Mouse (Mus musculus) forebrain, embryonic 15.5 days (tissue): Measurements from ENCODE around the gene Rusc2. TPM values are rescaled to one million over a fixed set of nuclear protein-coding genes. Genes with fewer than 3 reads are reported as not detected.

ENCODE experiments used
- ATAC-seq: fragments of 200-750 bp; cut with Nextera tagmentation; replicated peaks from 2 replicates; pipeline ENCODE4 v1.8.0; 2017; ENCODE audit warnings: mild to moderate bottlenecking, moderate TSS enrichment, moderate library complexity
- H3K27ac ChIP-seq: fragments of 300-500 bp; sonication (generic); replicated peaks from 2 replicates; pipeline ENCODE4 v1.5.1; 2015; ENCODE audit warnings: mild to moderate bottlenecking, inconsistent platforms
- H3K27me3 ChIP-seq: fragments of 300-500 bp; sonication (generic); 2 replicates; pipeline ENCODE4 v1.6.1; 2015; ENCODE audit warnings: inconsistent platforms
- H3K36me3 ChIP-seq: fragments of 300-500 bp; sonication (generic); 2 replicates; pipeline ENCODE4 v1.6.1; 2015; ENCODE audit warnings: mild to moderate bottlenecking, inconsistent platforms
- H3K4me1 ChIP-seq: fragments of 300-500 bp; sonication (generic); 2 replicates; pipeline ENCODE4 v1.6.1; 2015; ENCODE audit warnings: inconsistent platforms
- H3K4me2 ChIP-seq: fragments of 300-500 bp; sonication (generic); replicated peaks from 2 replicates; pipeline ENCODE4 v1.6.1; 2015; ENCODE audit warnings: mild to moderate bottlenecking, inconsistent platforms
- H3K4me3 ChIP-seq: fragments of 300-500 bp; sonication (generic); 2 replicates; pipeline ENCODE4 v1.5.1; 2015; ENCODE audit warnings: mild to moderate bottlenecking, inconsistent platforms
- H3K9ac ChIP-seq: fragments of 300-500 bp; sonication (generic); replicated peaks from 2 replicates; pipeline ENCODE4 v1.6.1; 2015; ENCODE audit warnings: mild to moderate bottlenecking, inconsistent platforms
- H3K9me3 ChIP-seq: fragments of 300-500 bp; sonication (generic); 2 replicates; pipeline ENCODE4 v1.6.1; 2016; ENCODE audit warnings: inconsistent platforms
- WGBS: fragments of 180-500 bp; shearing (Covaris S2); methylation state at CpG from one replicate; pipeline ENCODE4 v1.1.7; 2015; ENCODE audit warnings: mixed read lengths; 5-methylcytosine and 5-hydroxymethylcytosine counted together
- polyA plus RNA-seq: library from polyadenylated mRNA; unstranded; fragments of >200 nt; fragmentation: Nextera tagmentation; extraction: Ambion mirVana; gene quantifications from 2 replicates; pipeline ENCODE4 v1.2.1, GENCODE M21; 2015

The Rusc2 gene
- polyA plus RNA-seq, 1 experiment from 2014 or later = 59.8 TPM

- Histone ChIP-seq H3K9me3 (no peaks in the 10 kb centered on the region), H3K27ac (no peak overlapping the region), H3K27me3 (0 out of 2 replicates have a peak, but pooled peaks cover 5% of the 10 kb centered on the region), H3K36me3 (no peaks in the 10 kb centered on the region), H3K4me3 (no peak overlapping the region), H3K4me2 (no peak overlapping the region), H3K9ac (no peak overlapping the region), H3K4me1 (peaks cover 4% of the 10 kb centered on the region)
- 37% methylated on average over 4 of the region's 4 CpGs for WGBS
- ATAC-seq = no peak
Observed at GRCm38 (mm10) chr4:43456470-43456869, 74.7 kb downstream of the Rusc2 start.

GRCm38 (mm10) chr4:43457124-43457523 lies 75.3 kb downstream of the Rusc2 start:
- no peak overlapping the region for H3K9ac ChIP-seq
- ATAC-seq = no peak

GRCm38 (mm10) chr4:43463102-43463501 lies 81.3 kb downstream of the Rusc2 start:
- no peak for ATAC-seq
- Histone ChIP-seq H3K9me3 (no peaks in the 10 kb centered on the region), H3K36me3 (no peaks in the 10 kb centered on the region), H3K27me3 (no peaks in the 10 kb centered on the region), H3K27ac (no peak overlapping the region), H3K4me3 (no peak overlapping the region), H3K4me2 (no peak overlapping the region), H3K4me1 (no peaks in the 10 kb centered on the region), H3K9ac (no peak overlapping the region)
- 94% methylated on average over 5 of the region's 5 CpGs for WGBS

More at GRCm38 (mm10) chr4:43457124-43457523, 75.3 kb downstream of the Rusc2 start:
- H3K36me3 ChIP-seq = no peaks in the 10 kb centered on the region
- no peaks in the 10 kb centered on the region for H3K9me3 ChIP-seq
- peaks cover 4% of the 10 kb centered on the region for H3K4me1 ChIP-seq
- no peak overlapping the region for H3K4me2 ChIP-seq
- 26% methylated on average over 8 of the region's 8 CpGs for WGBS
- H3K4me3 ChIP-seq = no peak overlapping the region
- H3K27ac ChIP-seq = no peak overlapping the region
- 0 out of 2 replicates have a peak, but pooled peaks cover 5% of the 10 kb centered on the region for H3K27me3 ChIP-seq

GRCm38 (mm10) chr4:43465935-43466334 lies 84.2 kb downstream of the Rusc2 start:
- H3K4me3 ChIP-seq = no peak overlapping the region
- no peak for ATAC-seq
- no peaks in the 10 kb centered on the region for H3K36me3 ChIP-seq
- H3K27ac ChIP-seq = no peak overlapping the region
- WGBS = 92% methylated on average over 6 of the region's 6 CpGs
- H3K4me2 ChIP-seq = no peak overlapping the region
- no peaks in the 10 kb centered on the region for H3K27me3 ChIP-seq
- H3K9me3 ChIP-seq = no peaks in the 10 kb centered on the region
- no peaks in the 10 kb centered on the region for H3K4me1 ChIP-seq
- H3K9ac ChIP-seq = no peak overlapping the region

GRCm38 (mm10) chr4:43466872-43467271 lies 85.1 kb downstream of the Rusc2 start:
- Histone ChIP-seq H3K9ac (no peak overlapping the region), H3K9me3 (no peaks in the 10 kb centered on the region), H3K4me2 (no peak overlapping the region), H3K36me3 (no peaks in the 10 kb centered on the region), H3K27me3 (no peaks in the 10 kb centered on the region), H3K27ac (no peak overlapping the region), H3K4me1 (no peaks in the 10 kb centered on the region), H3K4me3 (no peak overlapping the region)
- 94% methylated on average over 7 of the region's 7 CpGs for WGBS
- ATAC-seq = no peak

- Histone ChIP-seq H3K4me1 (no peaks in the 10 kb centered on the region), H3K36me3 (no peaks in the 10 kb centered on the region), H3K4me3 (no peak overlapping the region), H3K27ac (no peak overlapping the region), H3K9me3 (no peaks in the 10 kb centered on the region), H3K4me2 (no peak overlapping the region), H3K9ac (no peak overlapping the region), H3K27me3 (no peaks in the 10 kb centered on the region)
- 94% methylated on average over 10 of the region's 10 CpGs for WGBS
- no peak for ATAC-seq
Observed at GRCm38 (mm10) chr4:43470301-43470700, 88.5 kb downstream of the Rusc2 start.

- Histone ChIP-seq H3K36me3 (no peaks in the 10 kb centered on the region), H3K4me3 (no peak overlapping the region), H3K9me3 (no peaks in the 10 kb centered on the region), H3K27ac (no peak overlapping the region), H3K27me3 (no peaks in the 10 kb centered on the region), H3K4me2 (no peak overlapping the region), H3K4me1 (peaks cover 4% of the 10 kb centered on the region; the same call in 1 of the 2 replicates), H3K9ac (no peak overlapping the region)
- no peak for ATAC-seq
- WGBS = 83% methylated on average over 1 of the region's 1 CpGs
Observed at GRCm38 (mm10) chr4:43473636-43474035, 91.9 kb downstream of the Rusc2 start.

- H3K27ac ChIP-seq = no peak overlapping the region
- H3K9ac ChIP-seq = no peak overlapping the region
- no peak overlapping the region for H3K4me2 ChIP-seq
- no peaks in the 10 kb centered on the region for H3K9me3 ChIP-seq
- WGBS = 88% methylated on average over 6 of the region's 6 CpGs
- no peaks in the 10 kb centered on the region for H3K36me3 ChIP-seq
- no peak overlapping the region for H3K4me3 ChIP-seq
- H3K4me1 ChIP-seq = peaks cover 4% of the 10 kb centered on the region; the same call in 1 of the 2 replicates
- no peak for ATAC-seq
- no peaks in the 10 kb centered on the region for H3K27me3 ChIP-seq
Observed at GRCm38 (mm10) chr4:43476604-43477003, 94.8 kb downstream of the Rusc2 start.

Other genes starting within 250 kb of the Rusc2 start
- 0.92 and 0.98 TPM in 2 replicates for gene Atp8b5, start 114.8 kb upstream of the Rusc2 start, polyA plus RNA-seq
- 0.65 and 0.70 TPM in 2 replicates for gene Fam166b, start 47.2 kb downstream of the Rusc2 start, polyA plus RNA-seq
- gene Tesk1, start 60.0 kb downstream of the Rusc2 start, polyA plus RNA-seq = 10.7 and 12.5 TPM in 2 replicates
- 4.3 TPM in 2 replicates for gene Cd72, start 72.6 kb downstream of the Rusc2 start, polyA plus RNA-seq
- gene Sit1, start 101.8 kb downstream of the Rusc2 start, polyA plus RNA-seq = not detected in 2 replicates
- gene Ccdc107, start 110.9 kb downstream of the Rusc2 start, polyA plus RNA-seq = 61.0 and 61.8 TPM in 2 replicates
- 17.5 and 25.3 TPM in 2 replicates for gene Arhgef39, start 117.7 kb downstream of the Rusc2 start, polyA plus RNA-seq
- 0.19 and 0.41 TPM in 2 replicates for gene Car9, start 125.0 kb downstream of the Rusc2 start, polyA plus RNA-seq
- gene Tpm2, start 141.8 kb downstream of the Rusc2 start, polyA plus RNA-seq = 9.7 and 9.8 TPM in 2 replicates
- gene Creb3, start 180.4 kb downstream of the Rusc2 start, polyA plus RNA-seq = 77.7 and 78.8 TPM in 2 replicates
- gene Tln1, start 180.7 kb downstream of the Rusc2 start, polyA plus RNA-seq = 53.2 and 54.2 TPM in 2 replicates
- 21.5 and 28.2 TPM in 2 replicates for gene Rgp1, start 196.7 kb downstream of the Rusc2 start, polyA plus RNA-seq
- 59.1 and 61.0 TPM in 2 replicates for gene Gba2, start 196.9 kb downstream of the Rusc2 start, polyA plus RNA-seq
- 0.56 and 0.81 TPM in 2 replicates for gene Msmp, start 202.5 kb downstream of the Rusc2 start, polyA plus RNA-seq
- gene Npr2, start 250.0 kb downstream of the Rusc2 start, polyA plus RNA-seq = 12.7 and 15.4 TPM in 2 replicates